Mouse (Mus musculus) lung, postnatal 0 days (tissue): ENCODE results near the gene Med13l.

Source experiments
- CTCF ChIP-seq: IDR thresholded peaks from 2 replicates; pipeline ENCODE4 v1.5.1; 2016; ENCODE audit warnings: antibody characterized with exemption, mild to moderate bottlenecking
- EP300 ChIP-seq: IDR thresholded peaks from 2 replicates; pipeline ENCODE4 v1.6.1; 2016; ENCODE audit warnings: antibody characterized with exemption, mild to moderate bottlenecking, control low read depth

GRCm38 (mm10) chr5:118685145-118685544 is 124.7 kb downstream of the Med13l start:
- TF ChIP-seq CTCF (no peak), EP300 (no peak)
